Mouse (Mus musculus) layer of hippocampus, postnatal 25 days (tissue): ENCODE measurements around the gene Ube2l3. TPM values are rescaled to one million over a fixed set of nuclear protein-coding genes. Genes with fewer than 3 reads are reported as not detected.
"Not testable (repeated sequence)": the region's sequence is repeated elsewhere in the genome, so short reads cannot be mapped to it uniquely, and the experiment has no call there.

Experiments used
- DNase-seq, 2 experiments: peaks; one replicate each; pipeline ENCODE4 v3.0.0; 2022; ENCODE audit warnings: mixed read lengths in 2 of 2, low spot score in 1 of 2; ENCODE audit errors: extremely low spot score in 1 of 2
- total RNA-seq, 2 experiments: library from RNA; stranded (reverse); gene quantifications; 2 replicates each; pipeline ENCODE4 v1.2.3; 2021

The Ube2l3 gene
- total RNA-seq, 2 experiments from 2014 or later, result 149 to 162 TPM

- DNase-seq, result peak in 1 of 2 experiments; percentile 31
Measured at GRCm38 (mm10) chr16:17209404-17209960, 7.0 kb upstream of the Ube2l3 start.

GRCm38 (mm10) chr16:17208389-17209361 is 6.2 kb upstream of the Ube2l3 start, which contains the start of gene Rimbp3:
TSS of gene Rimbp3 (plus strand) at chr16:17208603.
- DNase-seq, result peak; percentile 80 to 81

GRCm38 (mm10) chr16:17204990-17205389 is 2.5 kb upstream of the Ube2l3 start:
- DNase-seq, result no peak

GRCm38 (mm10) chr16:17201977-17202376 is 472 bp downstream of the Ube2l3 start:
- no peak for DNase-seq

GRCm38 (mm10) chr16:17200953-17201707 is 1.3 kb downstream of the Ube2l3 start:
- peak; percentile 70 to 75 for DNase-seq

- no peak for DNase-seq
Measured at GRCm38 (mm10) chr16:17200121-17200952, 2.1 kb downstream of the Ube2l3 start.

GRCm38 (mm10) chr16:17193823-17194222 is 8.6 kb downstream of the Ube2l3 start:
- DNase-seq, result no peak

GRCm38 (mm10) chr16:17185475-17185874 is 17.0 kb downstream of the Ube2l3 start:
- DNase-seq, result no peak

GRCm38 (mm10) chr16:17183003-17183402 is 19.4 kb downstream of the Ube2l3 start:
- DNase-seq, result no peak

GRCm38 (mm10) chr16:17182136-17182535 is 20.3 kb downstream of the Ube2l3 start:
- DNase-seq, result no peak

GRCm38 (mm10) chr16:17181382-17181781 is 21.1 kb downstream of the Ube2l3 start:
- DNase-seq, result no peak

GRCm38 (mm10) chr16:17179706-17180105 is 22.7 kb downstream of the Ube2l3 start:
- DNase-seq, result no peak

GRCm38 (mm10) chr16:17177623-17178170 is 24.8 kb downstream of the Ube2l3 start:
- DNase-seq, result no peak

- DNase-seq, result no peak
Measured at GRCm38 (mm10) chr16:17175765-17176164, 26.7 kb downstream of the Ube2l3 start.

GRCm38 (mm10) chr16:17168049-17168448 is 34.4 kb downstream of the Ube2l3 start:
- no peak for DNase-seq

- no peak for DNase-seq
Measured at GRCm38 (mm10) chr16:17167179-17167578, 35.3 kb downstream of the Ube2l3 start.

GRCm38 (mm10) chr16:17165478-17165877 is 37.0 kb downstream of the Ube2l3 start:
- not testable (repeated sequence) for DNase-seq

GRCm38 (mm10) chr16:17154346-17154745 is 48.1 kb downstream of the Ube2l3 start:
- DNase-seq, result no peak

GRCm38 (mm10) chr16:17151874-17152273 is 50.6 kb downstream of the Ube2l3 start:
- no peak for DNase-seq
